Mouse (Mus musculus) G1E (cell line): ENCODE results near the gene Sars2. TPM values are rescaled to one million over a fixed set of nuclear protein-coding genes. Genes with fewer than 3 reads are reported as not detected.

Experiments used
- ATAC-seq: 2 replicates; pipeline ENCODE4 v1.8.0; 2016; ENCODE audit warnings: mild to moderate bottlenecking; ENCODE audit not compliant: insufficient number of reproducible peaks, poor library complexity, low FRiP score, severe bottlenecking; ENCODE audit errors: extremely low read depth
- DNase-seq: peaks from one replicate; pipeline ENCODE4 v3.0.0; 2012; ENCODE audit warnings: low spot score
- H3K27me3 ChIP-seq: 2 replicates; pipeline ENCODE4 v1.6.1; 2012; ENCODE audit warnings: mild to moderate bottlenecking, low read length, inconsistent platforms; ENCODE audit not compliant: insufficient read depth
- H3K36me3 ChIP-seq: replicated peaks from 2 replicates; pipeline ENCODE3; 2012; ENCODE audit warnings: mild to moderate bottlenecking, inconsistent platforms
- H3K4me1 ChIP-seq: 2 replicates; pipeline ENCODE4 v1.6.1; 2012; ENCODE audit warnings: low read depth, low read length, inconsistent platforms, mixed read lengths; ENCODE audit not compliant: insufficient read depth
- H3K4me3 ChIP-seq: 2 replicates; pipeline ENCODE4 v1.5.1; 2012; ENCODE audit warnings: low read depth, mild to moderate bottlenecking, inconsistent platforms, low read length, moderate library complexity, mixed read lengths
- H3K9me3 ChIP-seq: replicated peaks from 2 replicates; pipeline ENCODE4 v1.6.1; 2012; ENCODE audit warnings: inconsistent platforms
- CTCF ChIP-seq: IDR thresholded peaks from 2 replicates; pipeline ENCODE4 v1.5.1; 2012; ENCODE audit warnings: low read depth, low read length, inconsistent platforms, mixed read lengths
- GATA1 ChIP-seq: IDR thresholded peaks from 2 replicates; pipeline ENCODE4 v1.6.1; 2012; ENCODE audit warnings: borderline replicate concordance, low read length, inconsistent platforms, mixed read lengths
- GATA2 ChIP-seq: IDR thresholded peaks from 2 replicates; pipeline ENCODE4 v1.6.1; 2012; ENCODE audit warnings: low read depth, low read length, inconsistent platforms, borderline replicate concordance
- POLR2AphosphoS5 ChIP-seq: IDR thresholded peaks from 2 replicates; pipeline ENCODE4 v1.6.1; 2012; ENCODE audit warnings: low read depth, low read length, inconsistent platforms; ENCODE audit not compliant: insufficient replicate concordance
- TAL1 ChIP-seq: conservative IDR thresholded peaks from 2 replicates; pipeline ENCODE4 v1.6.1; 2012; ENCODE audit warnings: low read depth, low read length, inconsistent platforms, mixed read lengths
- polyA plus RNA-seq: library from polyadenylated mRNA; stranded (reverse); fragments of >175 nt; gene quantifications from 2 replicates; pipeline ENCODE4 v1.2.3, GENCODE M21; 2012
- total RNA-seq, 2 experiments: library from RNA; stranded (forward) in 1 of 2; stranded (reverse) in 1 of 2; fragments of 200-1000 nt in 1 of 2; fragments of >200 nt in 1 of 2; fragmentation: Nextera tagmentation in 1 of 2; gene quantifications; 2 replicates each; pipeline ENCODE4 v1.2.3; 2014 to 2017

The Sars2 gene
- total and polyA plus RNA-seq, 3 experiments: 9.1 to 41.5 (median 10.1) TPM

DNA sequence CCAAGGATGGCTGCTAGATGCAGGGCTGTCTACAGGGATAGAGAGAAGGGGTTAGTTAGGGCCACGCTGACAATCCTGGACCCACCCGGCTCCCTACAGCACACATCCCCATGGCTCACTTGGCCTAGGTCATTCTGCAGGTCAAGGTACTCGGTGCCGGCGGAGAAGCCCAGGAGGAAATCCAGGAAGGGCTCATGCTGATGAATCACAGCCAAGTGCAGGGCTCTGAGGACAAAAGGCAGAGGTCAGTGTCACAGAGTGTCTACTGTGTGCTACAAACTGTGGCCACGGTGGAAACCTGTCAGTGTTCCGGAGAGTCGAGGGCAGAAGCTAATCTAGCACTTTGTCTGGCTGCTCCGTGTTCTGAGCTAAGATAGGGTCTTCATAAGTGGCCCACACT is 20.1 kb downstream of the Sars2 start:
- H3K4me3 ChIP-seq: no peak overlapping the region
- H3K27me3 ChIP-seq: peaks cover 4% of the 10 kb centered on the region; the same call in 1 of the 2 replicates
- H3K4me1 ChIP-seq: peaks cover 19% of the 10 kb centered on the region
- peaks cover 59% of the 10 kb centered on the region for H3K36me3 ChIP-seq
- H3K9me3 ChIP-seq: no peaks in the 10 kb centered on the region
- DNase-seq: no peak
- TF ChIP-seq GATA2 (no peak), GATA1 (no peak), TAL1 (no peak), CTCF (no peak), POLR2AphosphoS5 (no peak)
- ATAC-seq: no peak

DNA sequence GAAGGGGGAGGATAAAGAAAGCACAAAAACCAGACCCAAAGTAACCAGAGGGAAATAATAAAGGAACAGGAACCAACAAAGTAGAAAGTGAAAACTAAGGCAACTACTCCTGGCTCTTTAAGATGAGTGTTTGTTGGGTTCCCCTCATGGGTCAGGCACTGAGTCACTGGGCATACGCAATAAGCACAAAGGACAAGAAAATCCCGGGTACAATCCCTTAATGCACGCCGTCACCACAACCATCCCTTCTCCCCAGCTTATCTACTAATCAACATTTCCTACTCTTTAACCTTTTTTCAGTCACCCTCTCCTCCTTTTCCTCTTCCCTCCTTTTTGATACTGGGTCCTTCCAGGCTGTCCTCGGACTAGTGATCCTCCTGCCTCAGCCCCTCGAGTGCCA is 23.4 kb downstream of the Sars2 start:
- ATAC-seq (no peak), DNase-seq (no peak)
- no peaks in the 10 kb centered on the region for H3K27me3 ChIP-seq
- H3K4me1 ChIP-seq: peaks cover 39% of the 10 kb centered on the region
- no peaks in the 10 kb centered on the region for H3K9me3 ChIP-seq
- peaks cover 40% of the 10 kb centered on the region for H3K36me3 ChIP-seq
- TF ChIP-seq POLR2AphosphoS5 (no peak), CTCF (no peak), GATA2 (no peak), GATA1 (no peak), TAL1 (no peak)
- H3K4me3 ChIP-seq: peak overlapping the region; percentile 89; the same call in 1 of the 2 replicates

GRCm38 (mm10) chr7:28766173-28766879 is 24.5 kb downstream of the Sars2 start, which contains the start of gene Sirt2:
Sirt2 (plus strand) TSS chr7:28766735.
- Histone ChIP-seq H3K9me3 (no peaks in the 10 kb centered on the region), H3K4me3 (peak within 1 kb of the TSS; percentile 89), H3K36me3 (peaks cover 35% of the 10 kb centered on the region), H3K4me1 (peaks cover 44% of the 10 kb centered on the region), H3K27me3 (no peaks in the 10 kb centered on the region)
- DNase-seq (peak; percentile 99), ATAC-seq (peak; percentile 97)
- TF ChIP-seq GATA1 (no peak), TAL1 (no peak)

GRCm38 (mm10) chr7:28766910-28767309 is 25.1 kb downstream of the Sars2 start:
- H3K4me1 ChIP-seq: peaks cover 44% of the 10 kb centered on the region

DNA sequence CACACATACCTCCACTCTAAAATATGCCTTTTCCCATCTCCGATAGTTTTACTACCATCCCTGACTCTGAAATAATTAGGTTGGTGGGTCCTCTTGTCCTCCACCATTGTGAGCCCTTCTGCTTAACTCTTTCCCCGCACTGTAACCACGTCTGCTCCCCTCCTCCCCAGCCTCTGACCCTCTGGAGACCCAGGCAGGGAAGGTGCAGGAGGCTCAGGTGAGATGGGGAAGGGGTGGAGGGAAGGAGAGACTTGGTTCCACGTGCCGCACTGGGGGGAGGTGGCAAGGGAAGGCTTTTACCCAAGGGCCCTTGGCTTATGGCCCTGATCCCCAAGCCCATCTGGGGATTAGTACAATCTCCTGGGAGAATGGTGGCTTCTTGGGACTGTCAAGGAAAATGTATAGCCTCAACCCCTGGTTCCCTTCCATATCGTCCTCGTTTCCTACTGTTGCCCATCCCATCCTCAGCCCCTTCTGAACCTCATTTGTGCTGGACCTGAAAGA is 25.7 kb downstream of the Sars2 start, which contains the start of gene Nfkbib:
Gene Nfkbib (minus strand): TSS at position 51 of the 504 bp plus-strand sequence.
- H3K36me3 ChIP-seq: peaks cover 33% of the 10 kb centered on the region
- ATAC-seq: no peak
- H3K4me1 ChIP-seq: peaks cover 44% of the 10 kb centered on the region
- H3K27me3 ChIP-seq: no peaks in the 10 kb centered on the region
- TF ChIP-seq GATA1 (no peak), CTCF (no peak), POLR2AphosphoS5 (no peak), TAL1 (no peak), GATA2 (no peak)
- peak within 1 kb of the TSS; percentile 89 for H3K4me3 ChIP-seq
- H3K9me3 ChIP-seq: no peaks in the 10 kb centered on the region
- DNase-seq: no peak

More at GRCm38 (mm10) chr7:28766910-28767309, 25.1 kb downstream of the Sars2 start:
- Histone ChIP-seq H3K4me3 (peak overlapping the region; percentile 89), H3K9me3 (no peaks in the 10 kb centered on the region), H3K36me3 (peaks cover 34% of the 10 kb centered on the region), H3K27me3 (no peaks in the 10 kb centered on the region)
- DNase-seq: no peak
- ATAC-seq: no peak
- no peak for TF ChIP-seq GATA1
- TF ChIP-seq POLR2AphosphoS5: no peak
- no peak for TF ChIP-seq CTCF
- TF ChIP-seq GATA2: no peak
- no peak for TF ChIP-seq TAL1

GRCm38 (mm10) chr7:28769414-28769958 is 27.7 kb downstream of the Sars2 start:
- ATAC-seq: no peak
- no peak overlapping the region for H3K4me3 ChIP-seq
- H3K36me3 ChIP-seq: peaks cover 41% of the 10 kb centered on the region
- H3K4me1 ChIP-seq: peaks cover 43% of the 10 kb centered on the region
- DNase-seq: no peak
- TF ChIP-seq GATA2: no peak
- TF ChIP-seq GATA1: no peak
- no peak for TF ChIP-seq POLR2AphosphoS5
- TF ChIP-seq CTCF: no peak
- TF ChIP-seq TAL1: no peak
- no peaks in the 10 kb centered on the region for H3K9me3 ChIP-seq
- no peaks in the 10 kb centered on the region for H3K27me3 ChIP-seq
